Mouse (Mus musculus) cerebellum, adult 9-11 months (tissue): ENCODE results near the gene Prr12.
"Not testable (repeated sequence)": the region's sequence is repeated elsewhere in the genome, so short reads cannot be mapped to it uniquely, and the experiment has no call there.

Experiments used
- DNase-seq: peaks from one replicate; pipeline ENCODE4 v3.0.0; 2022

The Prr12 gene

GRCm38 (mm10) chr7:45052862-45053116, at the start of gene Prr12:
TSS of gene Prr12 (minus strand) at chr7:45052881.
- DNase-seq: no peak

- DNase-seq: no peak
These were observed 49.8 kb upstream of the Prr12 start for GRCm38 (mm10) chr7:45102441-45102840.

- DNase-seq: no peak
These were observed 47.4 kb upstream of the Prr12 start for GRCm38 (mm10) chr7:45100046-45100445.

GRCm38 (mm10) chr7:45098541-45099240, 46.0 kb upstream of the Prr12 start:
- no peak for DNase-seq

GRCm38 (mm10) chr7:45097479-45097878, 44.8 kb upstream of the Prr12 start:
- no peak for DNase-seq

GRCm38 (mm10) chr7:45095965-45096364, 43.3 kb upstream of the Prr12 start:
- DNase-seq: not testable (repeated sequence)

GRCm38 (mm10) chr7:45095367-45095766, 42.7 kb upstream of the Prr12 start:
- DNase-seq: no peak

GRCm38 (mm10) chr7:45094121-45094520, 41.4 kb upstream of the Prr12 start:
- no peak for DNase-seq

GRCm38 (mm10) chr7:45093516-45093905, 40.8 kb upstream of the Prr12 start:
- no peak for DNase-seq

GRCm38 (mm10) chr7:45092828-45093515, 40.3 kb upstream of the Prr12 start:
- no peak for DNase-seq

GRCm38 (mm10) chr7:45092048-45092447, 39.4 kb upstream of the Prr12 start, which contains the start of gene Rcn3:
TSS of gene Rcn3 (minus strand) at chr7:45092221.
- DNase-seq: no peak

GRCm38 (mm10) chr7:45091001-45091990, 38.6 kb upstream of the Prr12 start:
- DNase-seq: no peak

GRCm38 (mm10) chr7:45090251-45090977, 37.7 kb upstream of the Prr12 start:
- DNase-seq: no peak

- DNase-seq: no peak
These were observed 35.9 kb upstream of the Prr12 start for GRCm38 (mm10) chr7:45088597-45088996.

- no peak for DNase-seq
These were observed 33.4 kb upstream of the Prr12 start for GRCm38 (mm10) chr7:45086084-45086483.

GRCm38 (mm10) chr7:45083300-45083890, 30.7 kb upstream of the Prr12 start:
- no peak for DNase-seq

- DNase-seq: no peak
These were observed 30.0 kb upstream of the Prr12 start for GRCm38 (mm10) chr7:45082401-45083299.

- no peak for DNase-seq
These were observed 28.3 kb upstream of the Prr12 start for GRCm38 (mm10) chr7:45081016-45081415.

GRCm38 (mm10) chr7:45079856-45080255, 27.2 kb upstream of the Prr12 start:
- DNase-seq: peak; percentile 80

- DNase-seq: peak; percentile 62
These were observed 25.8 kb upstream of the Prr12 start for GRCm38 (mm10) chr7:45078513-45078912.

- DNase-seq: no peak
These were observed 25.1 kb upstream of the Prr12 start for GRCm38 (mm10) chr7:45077829-45078228.
